Mouse (Mus musculus): ENCODE measurements around the gene Lgr4.

The Lgr4 gene

GRCm38 (mm10) chr2:109920471-109920870, 3.0 kb downstream of the Lgr4 start:
- in situ Hi-C loops (cut with MseI, MboI) = loop anchor here (25.0 kb wide), 2 partner anchors 92 to 642 kb away; partner anchors contain the start of gene Ccdc34 (in 1 of the 2)

- in situ Hi-C loops (cut with MseI, MboI) = loop anchor here (25.0 kb wide), 2 partner anchors 91 to 641 kb away; partner anchors contain the start of gene Ccdc34 (in 1 of the 2)
These were observed 4.0 kb downstream of the Lgr4 start for GRCm38 (mm10) chr2:109921298-109922035.

GRCm38 (mm10) chr2:109922306-109922705, 4.9 kb downstream of the Lgr4 start:
- in situ Hi-C loops (cut with MseI, MboI) = loop anchor here (25.0 kb wide), 2 partner anchors 90 to 640 kb away; partner anchors contain the start of gene Ccdc34 (in 1 of the 2)

- in situ Hi-C loops (cut with MseI, MboI) = loop anchor here (25.0 kb wide), 2 partner anchors 89 to 639 kb away; partner anchors contain the start of gene Ccdc34 (in 1 of the 2)
These were observed 5.6 kb downstream of the Lgr4 start for GRCm38 (mm10) chr2:109923031-109923430.

GRCm38 (mm10) chr2:109923945-109924344, 6.5 kb downstream of the Lgr4 start:
- in situ Hi-C loops (cut with MseI, MboI) = loop anchor here (25.0 kb wide), 2 partner anchors 88 to 638 kb away; partner anchors contain the start of gene Ccdc34 (in 1 of the 2)

GRCm38 (mm10) chr2:109926984-109927383, 9.5 kb downstream of the Lgr4 start:
- in situ Hi-C loops (cut with MseI, MboI) = no loop called here

- in situ Hi-C loops (cut with MseI, MboI) = no loop called here
These were observed 10.0 kb downstream of the Lgr4 start for GRCm38 (mm10) chr2:109927446-109927845.

- in situ Hi-C loops (cut with MseI, MboI) = no loop called here
These were observed 10.4 kb downstream of the Lgr4 start for GRCm38 (mm10) chr2:109927876-109928275.

- in situ Hi-C loops (cut with MseI, MboI) = no loop called here
These were observed 11.3 kb downstream of the Lgr4 start for GRCm38 (mm10) chr2:109928791-109929190.

- in situ Hi-C loops (cut with MseI, MboI) = no loop called here
These were observed 11.8 kb downstream of the Lgr4 start for GRCm38 (mm10) chr2:109929256-109929655.

- in situ Hi-C loops (cut with MseI, MboI) = no loop called here
These were observed 12.9 kb downstream of the Lgr4 start for GRCm38 (mm10) chr2:109930366-109930765.

- in situ Hi-C loops (cut with MseI, MboI) = no loop called here
These were observed 13.3 kb downstream of the Lgr4 start for GRCm38 (mm10) chr2:109930771-109931170.

GRCm38 (mm10) chr2:109931978-109932780, 14.7 kb downstream of the Lgr4 start:
- in situ Hi-C loops (cut with MseI, MboI) = no loop called here

GRCm38 (mm10) chr2:109933151-109933550, 15.7 kb downstream of the Lgr4 start:
- in situ Hi-C loops (cut with MseI, MboI) = no loop called here

GRCm38 (mm10) chr2:109934086-109934485, 16.6 kb downstream of the Lgr4 start:
- in situ Hi-C loops (cut with MseI, MboI) = no loop called here

GRCm38 (mm10) chr2:109935194-109935593, 17.7 kb downstream of the Lgr4 start:
- in situ Hi-C loops (cut with MseI, MboI) = no loop called here

- in situ Hi-C loops (cut with MseI, MboI) = no loop called here
These were observed 18.4 kb downstream of the Lgr4 start for GRCm38 (mm10) chr2:109935754-109936409.

- in situ Hi-C loops (cut with MseI, MboI) = no loop called here
These were observed 18.9 kb downstream of the Lgr4 start for GRCm38 (mm10) chr2:109936410-109936755.

- in situ Hi-C loops (cut with MseI, MboI) = no loop called here
These were observed 24.6 kb downstream of the Lgr4 start for GRCm38 (mm10) chr2:109941973-109942444.

- in situ Hi-C loops (cut with MseI, MboI) = no loop called here
These were observed 25.5 kb downstream of the Lgr4 start for GRCm38 (mm10) chr2:109942810-109943570.

GRCm38 (mm10) chr2:109944995-109945394, 27.5 kb downstream of the Lgr4 start:
- in situ Hi-C loops (cut with MseI, MboI) = no loop called here
